Mouse (Mus musculus): ENCODE data around the gene Itpkb.

GRCm38 (mm10) chr1:180330145-180330706, at the start of gene Itpkb:
- no peak for TF ChIP-seq CTCF (IDR thresholded peaks at IDR 0.05; ENCODE audit: extremely low read depth, insufficient read depth, low read length)
- TF ChIP-seq POLR2A (IDR thresholded peaks at IDR 0.05; ENCODE audit: extremely low read depth, insufficient read depth, low read length), result peak; percentile 58; the same call in 1 of the 2 replicates

Measured in cortical plate, adult 2 months (tissue).